Mouse (Mus musculus) left cerebral cortex, adult 8-10 months (tissue): ENCODE results near the gene Chrm2. TPM values are rescaled to one million over a fixed set of nuclear protein-coding genes. Genes with fewer than 3 reads are reported as not detected.
A peak's percentile ranks its signal among the peaks of the same experiment; 100 is the strongest.

Experiments
- DNase-seq, 2 experiments: peaks; one replicate each; pipeline ENCODE4 v3.0.0; 2022; ENCODE audit warnings: low spot score in 2 of 2
- total RNA-seq, 4 experiments: library from RNA; stranded (reverse); gene quantifications; 2 replicates each; pipeline ENCODE4 v1.2.4; 2022

Gene Chrm2
- total RNA-seq = 10 to 100 TPM; 10.2 to 15.9 (median 13.6) TPM

GRCm38 (mm10) chr6:36387612-36388400 is at the start of gene Chrm2:
TSS of gene Chrm2 (plus strand) at chr6:36388084.
- peak; percentile 36 to 39 for DNase-seq

GRCm38 (mm10) chr6:36373983-36374382 is 13.9 kb upstream of the Chrm2 start:
- no peak for DNase-seq

- no peak for DNase-seq
Observed at GRCm38 (mm10) chr6:36377936-36378335, 9.9 kb upstream of the Chrm2 start.

GRCm38 (mm10) chr6:36384102-36384501 is 3.8 kb upstream of the Chrm2 start:
- no peak for DNase-seq

GRCm38 (mm10) chr6:36388401-36389259 is 746 bp downstream of the Chrm2 start:
- peak in 1 of 2 experiments; percentile 15 for DNase-seq

GRCm38 (mm10) chr6:36389260-36389965 is 1.5 kb downstream of the Chrm2 start:
- DNase-seq = no peak

GRCm38 (mm10) chr6:36393705-36394104 is 5.8 kb downstream of the Chrm2 start:
- no peak for DNase-seq

- no peak for DNase-seq
Observed at GRCm38 (mm10) chr6:36405139-36405538, 17.3 kb downstream of the Chrm2 start.

GRCm38 (mm10) chr6:36409016-36409415 is 21.1 kb downstream of the Chrm2 start:
- DNase-seq = no peak

- peak in 1 of 2 experiments; percentile 26 for DNase-seq
Observed at GRCm38 (mm10) chr6:36410057-36410456, 22.2 kb downstream of the Chrm2 start.

- DNase-seq = no peak
Observed at GRCm38 (mm10) chr6:36419716-36420115, 31.8 kb downstream of the Chrm2 start.

- peak; percentile 30 to 70 for DNase-seq
Observed at GRCm38 (mm10) chr6:36437964-36438363, 50.1 kb downstream of the Chrm2 start.

GRCm38 (mm10) chr6:36439218-36439617 is 51.3 kb downstream of the Chrm2 start:
- no peak for DNase-seq

- no peak for DNase-seq
Observed at GRCm38 (mm10) chr6:36451480-36451879, 63.6 kb downstream of the Chrm2 start.

- DNase-seq = no peak
Observed at GRCm38 (mm10) chr6:36455071-36455470, 67.2 kb downstream of the Chrm2 start.

- DNase-seq = no peak
Observed at GRCm38 (mm10) chr6:36457015-36457414, 69.1 kb downstream of the Chrm2 start.

- DNase-seq = no peak
Observed at GRCm38 (mm10) chr6:36464008-36464407, 76.1 kb downstream of the Chrm2 start.

- DNase-seq = no peak
Observed at GRCm38 (mm10) chr6:36484132-36484665, 96.3 kb downstream of the Chrm2 start.

GRCm38 (mm10) chr6:36507008-36507663 is 119.3 kb downstream of the Chrm2 start:
- no peak for DNase-seq

GRCm38 (mm10) chr6:36507946-36508345 is 120.1 kb downstream of the Chrm2 start:
- DNase-seq = no peak

GRCm38 (mm10) chr6:36508469-36508868 is 120.6 kb downstream of the Chrm2 start:
- DNase-seq = no peak
